Mouse (Mus musculus) adrenal gland, postnatal 4 days (tissue): ENCODE results near the gene Hoxb6. TPM values are rescaled to one million over a fixed set of nuclear protein-coding genes. Genes with fewer than 3 reads are reported as not detected.

Source experiments
- DNase-seq, 2 experiments: peaks; one replicate each; pipeline ENCODE4 v3.0.0; 2021 to 2022; ENCODE audit warnings: low spot score in 2 of 2, mixed read lengths in 2 of 2
- total RNA-seq, 2 experiments: library from RNA; stranded (reverse); gene quantifications; 2 replicates each; pipeline ENCODE4 v1.2.3; 2021

The Hoxb6 gene
- total RNA-seq, 2 experiments from 2014 or later, result 43.6 to 47.9 TPM

DNA sequence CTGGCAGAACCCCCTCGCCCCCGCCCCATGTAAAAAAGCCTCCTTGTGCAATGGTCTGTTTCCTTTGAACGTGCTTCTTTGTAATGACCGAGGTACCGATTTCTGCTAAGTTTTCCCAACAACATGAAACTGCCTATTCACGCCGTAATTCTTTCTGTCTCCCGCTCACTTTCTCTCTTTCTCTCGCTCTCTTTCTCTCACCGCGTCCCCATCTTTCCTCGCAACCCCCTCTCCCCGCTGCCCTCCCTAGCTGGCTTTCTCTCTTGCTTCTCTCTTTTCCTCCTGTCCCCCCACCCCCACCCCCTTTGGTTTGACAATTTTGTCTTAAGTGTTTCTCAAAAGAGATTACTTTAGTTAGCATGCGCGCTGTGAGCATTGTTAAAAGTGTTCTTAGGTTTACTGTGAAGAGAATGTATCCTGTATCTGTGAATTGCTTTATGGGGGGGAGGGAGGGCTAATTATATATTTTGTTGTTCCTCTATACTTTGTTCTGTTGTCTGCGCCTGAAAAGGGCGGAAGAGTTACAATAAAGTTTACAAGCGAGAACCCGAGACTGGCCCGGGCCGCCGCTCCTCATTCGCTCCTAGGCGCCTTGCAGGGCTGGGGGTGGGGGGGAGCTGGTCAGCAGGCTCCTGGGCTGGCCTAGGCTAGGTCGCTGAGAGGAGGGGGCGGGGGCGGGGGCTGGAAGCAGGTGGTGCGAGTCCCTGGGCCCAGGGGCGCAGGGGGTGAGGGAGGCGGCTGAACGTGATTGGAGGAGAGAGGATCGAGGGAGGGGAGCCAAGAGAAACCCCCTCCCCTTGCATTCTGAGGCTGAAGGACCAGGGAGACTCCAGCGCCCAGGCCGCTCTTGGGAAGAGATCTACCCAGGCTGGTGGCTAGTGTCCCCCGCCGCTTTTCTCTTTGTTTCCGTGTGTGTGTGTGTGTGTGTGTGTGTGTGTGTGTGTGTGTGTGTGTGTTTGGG lies 7.2 kb upstream of the Hoxb6 start:
- DNase-seq, result no peak

DNA sequence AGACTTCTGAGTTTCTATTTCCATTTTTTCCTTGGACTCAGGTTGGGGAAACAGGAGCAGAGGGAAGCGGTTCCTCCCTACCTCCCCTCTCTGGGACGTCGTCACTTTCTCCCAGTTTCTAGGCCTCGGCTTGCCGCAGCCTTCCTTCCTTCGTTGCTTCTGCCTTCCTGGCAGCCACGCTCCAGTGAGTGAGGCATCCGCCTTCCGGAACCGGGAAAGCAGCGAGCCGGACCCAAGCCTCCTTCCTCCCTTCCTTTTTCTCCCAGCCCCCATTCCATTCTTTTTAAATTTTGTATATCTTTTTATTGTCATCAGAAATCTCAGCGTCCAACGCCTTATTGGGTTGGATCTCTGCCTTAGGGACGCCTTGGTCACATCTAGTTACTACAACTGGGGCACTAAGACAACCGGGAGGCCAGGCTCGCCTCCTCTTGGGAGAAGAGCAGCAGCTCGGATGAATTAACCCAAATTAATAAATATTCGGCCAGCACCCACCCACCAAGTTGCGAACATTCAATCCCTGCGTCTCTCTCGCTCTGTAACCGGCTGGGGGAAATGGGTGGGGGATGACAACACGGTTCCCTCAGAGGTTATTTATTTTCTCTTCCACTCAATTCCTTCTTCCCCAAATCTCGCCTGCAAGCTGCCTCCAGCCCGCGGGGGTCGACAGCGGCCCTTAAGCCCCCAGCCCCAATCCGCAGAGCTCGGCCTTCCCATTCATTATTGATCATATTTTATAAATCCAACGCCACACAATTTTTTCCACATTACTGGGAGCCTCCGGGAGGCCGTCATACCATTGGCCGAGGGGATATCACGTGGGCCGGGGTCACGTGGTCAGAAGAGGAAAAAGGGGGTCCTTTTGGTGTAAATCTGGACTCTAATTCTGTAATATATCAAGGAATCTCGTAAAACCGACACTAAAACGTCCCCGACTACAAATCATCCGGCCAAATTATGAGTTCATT lies 6.2 kb upstream of the Hoxb6 start, which contains the start of gene Hoxb7:
Gene Hoxb7 (plus strand): TSS at position 853 of the 968 bp plus-strand sequence.
- no peak for DNase-seq

DNA sequence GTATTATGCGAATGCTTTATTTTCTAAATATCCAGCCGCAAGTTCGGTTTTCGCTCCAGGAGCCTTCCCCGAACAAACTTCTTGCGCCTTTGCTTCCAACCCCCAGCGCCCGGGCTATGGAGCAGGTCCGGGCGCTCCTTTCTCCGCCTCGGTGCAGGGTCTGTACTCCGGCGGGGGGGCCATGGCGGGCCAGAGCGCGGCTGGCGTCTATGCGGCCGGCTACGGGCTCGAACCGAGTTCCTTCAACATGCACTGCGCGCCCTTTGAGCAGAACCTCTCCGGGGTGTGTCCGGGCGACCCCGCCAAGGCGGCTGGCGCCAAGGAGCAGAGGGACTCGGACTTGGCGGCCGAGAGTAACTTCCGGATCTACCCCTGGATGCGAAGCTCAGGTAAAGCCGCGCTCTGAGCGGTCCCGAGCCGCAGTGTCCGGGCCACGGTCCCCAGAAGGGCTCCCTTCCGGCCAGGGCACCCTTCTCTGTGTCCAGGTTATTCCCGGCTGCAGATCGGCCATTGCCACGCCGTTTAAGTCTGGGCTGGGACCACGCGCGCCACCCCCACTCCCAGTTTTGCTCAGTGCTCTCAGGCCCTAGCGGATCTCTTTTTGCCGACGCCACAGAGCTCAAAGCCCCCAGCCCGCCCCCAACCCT lies 5.4 kb upstream of the Hoxb6 start:
- DNase-seq, result no peak

DNA sequence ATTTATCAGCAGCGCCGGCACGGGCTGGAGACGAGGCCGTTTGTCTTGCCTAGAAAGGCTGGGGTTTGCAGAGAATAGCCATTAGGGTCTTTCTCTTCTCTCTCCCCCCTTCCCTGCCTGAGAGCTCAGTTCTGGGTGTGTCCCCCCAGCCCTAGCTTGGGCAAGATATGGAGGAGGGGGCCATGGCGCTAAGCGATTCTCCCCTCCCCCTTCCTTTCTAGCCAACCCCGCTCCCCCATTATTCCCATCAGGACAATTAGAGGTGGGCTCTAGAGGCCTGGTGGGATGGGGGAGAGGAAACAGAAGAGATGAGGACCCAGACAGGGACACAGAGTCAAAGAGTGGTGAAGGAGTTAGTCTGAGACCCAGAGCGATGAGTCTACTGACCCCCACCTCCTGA lies 4.9 kb upstream of the Hoxb6 start:
- DNase-seq, result no peak

DNA sequence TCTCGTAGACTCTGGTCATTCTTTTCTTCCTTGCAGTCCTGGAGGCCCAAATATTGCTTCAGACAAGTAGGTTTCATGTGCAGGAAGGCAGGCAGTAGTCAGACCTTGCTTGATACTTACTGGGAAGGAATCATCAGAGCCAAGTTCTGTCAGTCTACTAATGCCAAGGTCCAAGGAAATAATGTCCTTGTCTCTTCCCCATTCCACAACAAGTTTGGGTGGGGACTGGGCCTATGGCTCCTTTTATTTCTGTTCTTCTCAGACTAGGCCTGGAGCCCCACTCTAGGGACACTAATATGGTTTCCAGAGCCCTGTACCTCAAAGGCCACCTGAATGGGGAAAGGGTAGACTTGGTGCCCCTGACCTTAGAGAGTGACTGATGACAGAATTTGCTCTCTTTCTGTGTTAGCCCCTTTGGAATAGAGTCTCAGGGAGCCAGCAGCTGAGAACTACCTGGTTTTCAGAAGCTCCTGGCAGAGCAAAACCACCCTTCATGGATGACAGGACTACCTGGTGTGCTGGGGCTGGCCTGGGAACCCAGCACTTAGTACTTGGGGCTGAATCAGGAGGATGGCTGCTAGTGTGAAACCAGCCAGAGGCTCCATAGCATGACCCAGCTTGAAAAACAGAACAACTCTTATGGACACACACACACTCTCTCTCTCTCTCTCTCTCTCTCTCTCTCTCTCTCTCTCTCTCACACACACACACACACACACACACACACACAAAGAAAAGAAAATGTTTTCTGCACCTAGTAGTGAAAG lies 3.6 kb upstream of the Hoxb6 start:
- DNase-seq, result no peak

DNA sequence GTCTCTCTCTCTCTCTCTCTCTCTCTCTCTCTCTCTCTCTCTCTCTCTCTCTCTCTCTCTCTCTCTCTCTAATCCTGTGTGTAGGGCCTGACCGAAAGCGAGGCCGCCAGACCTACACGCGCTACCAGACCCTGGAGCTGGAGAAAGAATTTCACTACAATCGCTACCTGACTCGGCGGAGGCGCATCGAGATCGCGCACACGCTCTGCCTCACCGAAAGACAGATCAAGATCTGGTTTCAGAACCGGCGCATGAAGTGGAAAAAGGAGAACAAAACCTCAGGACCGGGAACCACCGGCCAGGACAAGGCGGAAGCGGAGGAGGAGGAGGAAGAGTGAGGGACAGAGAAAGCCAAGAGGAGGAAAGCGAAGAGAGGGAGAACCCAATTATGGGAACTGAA lies 3.0 kb upstream of the Hoxb6 start:
- no peak for DNase-seq

DNA sequence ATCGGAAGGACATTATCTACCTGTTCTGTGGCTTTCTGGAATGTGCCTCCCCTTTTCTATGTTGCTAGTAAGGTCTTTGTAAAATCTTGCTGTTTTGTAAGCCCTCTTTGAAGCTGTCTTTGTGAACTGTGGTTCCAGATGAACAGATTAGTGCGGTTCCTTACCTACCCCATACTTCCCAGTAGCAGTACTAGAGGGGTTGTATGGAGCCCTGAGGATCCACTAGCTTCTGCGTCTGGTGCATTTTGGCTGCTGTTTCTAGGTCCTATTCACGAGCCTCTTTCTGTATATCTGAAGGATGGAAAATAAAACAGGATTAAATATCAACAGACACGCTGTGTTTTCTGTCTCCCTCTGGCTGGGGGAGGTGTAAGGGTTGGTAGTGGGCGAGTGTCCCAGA lies 2.4 kb upstream of the Hoxb6 start:
- DNase-seq, result no peak

DNA sequence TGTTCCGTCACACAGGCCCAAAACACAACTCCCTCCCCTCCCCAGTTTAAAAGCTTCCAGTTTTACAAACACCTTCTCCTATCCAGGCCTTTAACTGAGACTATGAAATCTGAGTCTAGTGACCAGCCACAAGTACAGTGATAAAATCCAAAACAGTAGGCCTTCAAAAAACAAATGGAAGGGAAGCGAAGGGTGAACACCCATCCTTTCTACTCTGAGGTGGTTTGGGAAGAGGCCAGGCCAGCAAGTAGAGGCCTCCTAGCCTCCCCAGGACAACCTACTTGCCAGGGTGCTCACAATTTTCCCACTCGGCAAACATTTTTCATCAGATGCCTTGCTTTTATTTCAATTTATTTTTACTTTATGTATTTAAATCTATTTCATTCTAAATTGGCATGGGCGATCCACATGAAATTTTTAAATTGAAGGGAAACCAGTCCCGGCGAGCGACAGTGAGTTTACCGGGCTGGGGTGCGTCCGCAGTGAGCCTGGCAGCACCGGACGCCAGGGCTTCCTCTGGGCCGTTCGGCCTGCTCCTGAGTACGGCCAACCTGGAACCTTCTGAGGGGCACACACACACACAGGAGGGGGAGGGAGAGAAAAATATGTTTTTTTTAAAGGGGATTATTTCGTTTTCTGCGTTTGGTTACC lies 1.4 kb upstream of the Hoxb6 start:
- no peak for DNase-seq

DNA sequence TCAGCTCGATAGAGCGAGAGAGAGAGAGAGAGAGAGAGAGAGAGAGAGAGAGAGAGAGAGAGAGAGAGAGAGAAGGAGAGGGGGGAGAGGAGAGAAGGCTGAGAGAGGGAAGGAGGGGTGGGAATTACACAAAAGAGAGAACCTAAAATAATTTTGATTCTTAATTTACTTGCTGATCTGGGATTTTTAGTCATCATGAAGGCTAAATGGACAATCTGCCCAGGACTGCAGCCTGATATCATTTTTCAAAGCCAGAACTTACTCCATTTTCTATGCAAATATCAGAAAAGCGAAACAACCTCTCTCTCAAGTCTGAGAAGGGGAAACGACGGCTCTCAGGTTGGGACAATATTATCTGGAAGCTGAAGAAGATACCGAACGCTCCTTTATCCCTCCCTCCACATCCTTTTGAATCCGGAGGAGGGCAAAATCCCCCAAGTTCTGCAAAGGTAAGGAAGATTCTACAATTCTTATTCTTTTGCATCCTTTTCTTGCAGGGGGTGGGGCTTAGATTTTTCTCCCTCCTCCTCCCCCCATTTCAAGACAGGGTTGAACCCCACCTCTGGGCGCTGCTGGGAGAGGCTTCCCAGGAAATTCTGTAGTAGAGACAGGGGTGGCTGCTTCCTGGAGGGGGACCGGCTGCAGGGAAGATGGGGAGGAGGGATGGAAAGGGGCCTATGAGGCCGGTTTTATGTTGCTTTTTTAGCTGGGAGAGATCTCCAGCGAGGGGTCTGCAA lies 457 bp downstream of the Hoxb6 start:
- DNase-seq, result no peak

DNA sequence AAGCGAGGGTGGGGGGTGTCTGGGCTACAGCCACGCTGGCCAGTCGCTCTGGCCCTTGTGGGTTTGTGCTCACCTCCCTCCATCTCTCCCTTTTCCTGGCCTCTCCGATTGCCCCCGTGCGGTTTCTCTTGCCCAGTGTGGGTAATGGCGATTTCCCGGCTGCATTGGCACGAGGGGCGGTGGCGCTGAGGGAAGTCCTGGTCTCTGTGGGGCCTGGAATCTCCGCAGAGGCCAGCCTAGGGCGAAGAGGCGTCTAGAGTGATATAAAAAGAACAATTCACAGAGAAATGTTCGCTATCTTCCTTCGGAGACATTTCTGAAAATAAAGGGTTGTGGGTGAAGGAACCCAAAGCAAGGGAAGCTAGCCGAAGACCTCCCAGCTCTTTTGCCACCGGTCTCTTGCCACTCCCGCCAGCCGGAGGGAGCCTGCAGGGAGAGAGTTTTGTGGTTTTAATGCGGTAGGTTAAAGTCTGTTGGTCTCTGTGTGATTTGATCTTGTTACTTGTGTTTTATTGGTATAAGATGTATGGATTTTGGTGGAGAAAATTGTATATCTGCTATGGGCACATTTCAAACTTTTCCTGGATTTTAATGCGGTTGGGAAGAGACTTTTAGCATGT lies 1.1 kb downstream of the Hoxb6 start:
- DNase-seq, result no peak

DNA sequence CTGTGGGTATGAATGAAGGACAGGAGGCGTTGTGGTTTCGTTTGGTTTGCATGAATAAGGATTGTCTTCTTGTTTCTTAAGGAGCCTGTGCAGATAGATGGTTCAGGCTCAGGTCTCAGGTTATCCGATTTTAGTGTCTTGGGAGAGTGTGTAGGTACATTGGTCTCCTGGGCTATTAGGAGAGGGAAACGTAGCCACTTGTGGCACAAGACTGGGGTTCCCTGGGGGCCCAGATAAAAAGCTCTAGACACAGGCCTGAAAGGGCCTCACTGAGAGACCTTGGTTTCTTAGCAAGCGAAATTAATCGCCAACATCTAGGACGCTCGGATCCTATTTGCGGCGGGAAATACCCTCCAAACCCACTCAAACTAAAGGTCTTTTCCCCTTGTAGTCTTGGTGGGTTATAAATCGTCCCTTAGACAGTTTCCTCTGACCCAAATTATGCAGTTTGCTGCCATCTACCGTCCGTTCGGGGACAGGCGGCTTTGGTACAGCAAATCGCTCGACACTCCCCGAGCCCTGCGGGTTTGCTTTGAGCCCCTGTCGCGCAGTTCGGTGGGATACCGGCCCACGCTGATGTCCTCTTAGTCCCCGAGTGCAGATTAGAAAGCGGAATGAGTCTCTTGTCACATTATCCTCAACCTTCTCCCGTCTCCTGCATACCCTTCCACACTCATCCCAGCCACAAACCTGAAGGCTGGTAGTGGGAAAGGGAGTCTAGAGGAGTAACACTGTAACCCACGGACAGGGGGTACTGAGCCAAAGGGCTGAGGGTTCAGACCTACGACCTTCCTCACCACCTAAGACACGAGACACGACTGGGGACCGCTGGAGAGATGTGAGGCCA lies 2.2 kb downstream of the Hoxb6 start:
- peak in 1 of 2 experiments; percentile 76 for DNase-seq

DNA sequence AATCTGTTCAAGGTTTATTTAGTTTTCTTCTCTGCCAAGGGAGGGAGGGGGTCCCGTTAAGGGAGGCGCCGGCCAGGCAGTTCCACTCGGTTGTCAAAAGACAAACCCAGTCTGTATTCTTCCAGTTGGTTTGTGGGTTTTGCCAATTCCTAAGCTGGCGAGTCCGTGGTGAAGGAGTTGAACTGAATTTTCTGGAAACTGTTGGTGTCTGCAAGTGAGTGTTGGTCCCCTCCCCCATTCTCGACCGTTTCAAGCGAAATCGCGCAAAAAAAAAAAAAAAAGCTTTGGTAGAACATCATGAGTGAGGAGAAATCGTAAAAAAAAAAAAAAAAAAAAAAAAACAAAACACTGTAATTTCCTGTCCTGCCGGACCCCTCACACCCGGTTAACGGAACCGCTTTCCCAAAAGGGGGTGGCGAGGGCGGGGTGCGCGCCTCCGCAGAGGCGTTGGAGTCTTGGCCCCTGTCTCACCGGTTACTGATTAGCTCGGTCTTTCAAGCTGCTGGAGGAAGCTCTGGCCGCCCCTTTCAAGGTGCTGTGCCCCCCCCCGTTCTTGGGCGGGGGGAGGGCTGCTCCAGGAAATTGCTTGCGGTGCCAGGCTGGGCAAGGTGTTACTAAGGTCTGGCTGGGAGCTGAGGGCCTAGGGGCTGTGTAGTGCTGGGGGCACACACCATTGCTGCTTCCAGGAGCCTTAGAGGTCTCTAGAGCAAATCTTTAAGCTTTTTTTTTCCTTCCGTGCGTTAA lies 3.0 kb downstream of the Hoxb6 start:
- no peak for DNase-seq

DNA sequence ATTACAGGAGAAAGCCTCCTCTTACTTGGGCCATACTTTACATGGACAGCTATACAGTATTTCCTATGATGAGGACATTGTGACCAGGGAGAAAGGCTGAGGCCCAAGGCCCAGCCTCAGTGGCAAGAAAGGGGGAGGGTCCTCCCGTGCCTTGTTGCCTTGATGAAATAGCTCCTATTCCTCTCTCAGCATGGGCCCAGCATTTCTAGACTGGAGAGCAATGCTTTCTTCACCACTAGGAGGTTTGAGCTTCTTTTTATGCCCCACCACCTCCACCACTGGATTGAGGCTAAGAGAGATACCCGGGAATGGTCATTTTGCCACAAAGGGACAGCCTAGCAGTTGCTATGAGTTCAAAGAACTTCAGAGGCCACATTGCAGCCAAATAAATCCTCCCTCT lies 4.7 kb downstream of the Hoxb6 start:
- DNase-seq, result no peak

DNA sequence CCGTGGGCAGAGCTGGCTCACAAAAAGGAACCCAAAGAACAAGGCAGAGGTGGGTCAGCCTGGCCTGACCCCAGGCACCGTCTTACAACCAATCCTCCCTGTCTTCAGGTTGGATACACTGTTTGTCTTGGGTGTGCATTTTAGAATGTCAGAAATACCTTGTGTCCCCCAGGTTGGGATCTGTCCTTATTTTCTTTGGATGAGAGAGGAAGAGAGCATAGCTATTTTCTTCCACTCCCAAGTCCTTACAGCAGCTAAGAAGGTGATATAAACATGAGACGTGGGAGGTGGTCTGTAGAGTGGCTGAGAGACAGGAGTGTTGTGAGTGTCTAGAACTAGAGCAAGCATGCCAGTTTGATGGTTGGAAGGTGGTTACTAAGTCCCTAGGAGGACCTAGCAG lies 5.2 kb downstream of the Hoxb6 start:
- DNase-seq, result no peak

DNA sequence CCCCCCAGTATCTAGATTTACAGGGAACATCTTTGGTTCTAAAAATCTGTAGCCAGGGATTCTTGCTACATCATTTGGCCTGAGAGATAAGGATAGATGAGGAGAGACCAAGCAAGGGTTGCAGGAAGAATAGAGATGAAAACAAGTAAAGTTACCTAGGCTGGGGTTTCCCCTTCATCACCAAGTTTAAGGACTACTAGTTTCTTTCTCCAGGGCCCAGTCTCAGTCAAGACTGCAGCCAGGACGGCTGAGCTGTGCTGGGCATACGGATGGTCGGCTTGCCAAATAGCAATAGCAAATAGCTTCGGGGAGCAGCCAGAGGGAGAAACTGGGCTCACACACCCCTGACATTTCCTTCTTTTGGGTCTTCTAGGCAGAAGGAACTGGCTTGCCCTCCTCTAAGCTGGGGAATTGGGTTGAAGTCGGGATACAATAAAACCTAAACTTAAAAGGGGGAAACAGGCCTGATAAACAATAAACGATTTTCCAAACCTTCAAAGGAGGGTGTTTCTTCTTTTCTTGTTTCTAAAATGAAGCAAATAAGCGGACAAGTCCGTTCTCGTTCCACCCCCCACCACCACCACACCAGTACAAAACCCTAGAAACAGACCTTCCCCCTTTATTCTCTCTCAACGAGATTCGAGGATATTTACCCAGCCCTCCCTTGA lies 5.8 kb downstream of the Hoxb6 start:
- no peak for DNase-seq

DNA sequence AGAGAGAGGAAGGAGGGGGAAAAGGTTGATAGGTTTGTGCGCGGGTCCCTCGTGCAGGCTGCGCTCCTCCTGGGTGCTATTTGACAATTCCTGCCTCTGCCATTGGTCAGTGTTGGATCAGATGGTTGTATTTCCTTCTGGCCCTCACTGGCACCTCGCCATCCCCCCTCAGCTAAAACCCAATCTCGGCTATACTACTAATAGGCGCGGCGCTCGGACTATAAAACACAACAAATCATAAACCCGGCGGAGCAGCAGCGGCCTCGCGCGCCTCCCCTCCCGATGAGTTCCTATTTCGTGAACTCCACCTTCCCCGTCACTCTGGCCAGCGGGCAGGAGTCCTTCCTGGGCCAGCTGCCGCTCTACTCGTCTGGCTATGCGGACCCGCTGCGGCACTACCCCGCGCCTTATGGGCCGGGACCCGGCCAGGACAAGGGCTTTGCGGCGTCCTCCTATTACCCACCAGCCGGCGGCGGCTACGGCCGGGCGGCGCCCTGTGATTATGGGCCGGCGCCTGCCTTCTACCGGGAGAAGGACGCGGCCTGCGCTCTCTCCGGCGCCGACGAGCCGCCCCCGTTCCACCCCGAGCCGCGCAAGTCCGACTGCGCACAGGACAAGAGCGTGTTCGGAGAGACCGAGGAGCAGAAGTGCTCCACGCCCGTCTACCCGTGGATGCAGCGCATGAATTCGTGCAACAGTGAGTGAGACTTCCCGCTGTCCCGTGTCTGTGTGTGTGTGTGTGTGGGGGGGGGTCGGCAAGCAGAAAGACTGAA lies 6.8 kb downstream of the Hoxb6 start:
- no peak for DNase-seq
